Mouse (Mus musculus): Measurements from ENCODE around the gene Angel2. TPM values are rescaled to one million over a fixed set of nuclear protein-coding genes. Genes with fewer than 3 reads are reported as not detected.

The Angel2 gene
- polyA plus RNA-seq, 1 experiment from 2014 or later, result 37.5 TPM

DNA sequence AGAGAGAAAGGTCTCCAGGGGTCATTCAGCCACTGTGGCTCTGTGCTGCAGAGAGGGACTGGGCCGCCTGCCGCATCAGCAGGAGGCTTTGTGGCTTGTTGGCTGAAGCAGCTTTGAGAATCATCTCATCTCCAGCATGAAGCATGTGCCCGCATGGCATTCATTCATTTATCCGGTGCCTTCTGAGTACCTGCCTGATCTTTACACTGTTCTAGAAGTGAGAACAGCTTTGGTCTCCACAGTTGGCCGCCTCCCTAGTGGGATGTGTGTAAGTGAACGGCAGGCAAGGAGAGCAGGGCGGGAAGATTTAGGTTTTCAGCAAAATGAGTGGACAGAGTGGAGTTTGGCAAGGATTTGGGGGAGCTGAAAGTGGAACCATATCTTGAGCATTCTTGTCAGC is 14.9 kb downstream of the Angel2 start:
- no peak overlapping the region for H3K4me3 ChIP-seq (replicated peaks)
- peaks cover 34% of the 10 kb centered on the region for H3K36me3 ChIP-seq
- H3K27ac ChIP-seq, result no peak overlapping the region
- no peaks in the 10 kb centered on the region for H3K9me3 ChIP-seq
- 92% methylated on average over 7 of the region's 7 CpGs for WGBS
- no peak for ATAC-seq (ENCODE audit: insufficient read depth, low FRiP score, low read depth)
- no peaks in the 10 kb centered on the region for H3K27me3 ChIP-seq (replicated peaks)
- no peak overlapping the region for H3K9ac ChIP-seq
- no peak overlapping the region for H3K4me2 ChIP-seq
- H3K4me1 ChIP-seq, result no peaks in the 10 kb centered on the region

GRCm38 (mm10) chr1:190944109-190944760 is 19.3 kb downstream of the Angel2 start:
- Histone ChIP-seq H3K27ac (no peak overlapping the region), H3K36me3 (peaks cover 36% of the 10 kb centered on the region)
- 51% methylated on average over 6 of the region's 6 CpGs for WGBS

DNA sequence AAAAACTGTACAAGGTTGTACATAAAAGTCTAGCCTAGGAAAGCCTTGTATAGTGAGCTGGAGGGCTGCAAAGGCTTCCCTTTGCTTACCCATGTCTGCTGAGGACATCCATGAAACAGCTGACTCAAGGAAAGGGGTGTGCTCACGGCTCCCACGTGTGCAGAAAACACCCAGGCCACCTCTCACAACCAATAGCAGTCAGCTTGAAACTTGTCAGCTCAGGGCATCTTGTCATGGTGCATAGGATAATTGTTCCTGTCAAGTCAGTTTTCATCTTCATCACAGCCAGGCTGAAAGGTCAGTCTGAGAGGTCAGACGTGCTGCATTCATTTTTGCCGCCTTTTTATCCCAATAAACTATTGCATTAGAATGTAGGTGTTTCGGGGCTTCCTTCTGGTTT is 23.1 kb downstream of the Angel2 start:
- no peak overlapping the region for H3K4me2 ChIP-seq

More at GRCm38 (mm10) chr1:190944109-190944760, 19.3 kb downstream of the Angel2 start:
- no peak overlapping the region for H3K9ac ChIP-seq
- H3K9me3 ChIP-seq, result no peaks in the 10 kb centered on the region
- H3K4me1 ChIP-seq, result no peaks in the 10 kb centered on the region
- no peak overlapping the region for H3K4me3 ChIP-seq (replicated peaks)
- no peak overlapping the region for H3K4me2 ChIP-seq
- ATAC-seq (ENCODE audit: insufficient read depth, low FRiP score, low read depth), result peak; percentile 78; the same call in 1 of the 2 replicates
- H3K27me3 ChIP-seq (replicated peaks), result no peaks in the 10 kb centered on the region

DNA sequence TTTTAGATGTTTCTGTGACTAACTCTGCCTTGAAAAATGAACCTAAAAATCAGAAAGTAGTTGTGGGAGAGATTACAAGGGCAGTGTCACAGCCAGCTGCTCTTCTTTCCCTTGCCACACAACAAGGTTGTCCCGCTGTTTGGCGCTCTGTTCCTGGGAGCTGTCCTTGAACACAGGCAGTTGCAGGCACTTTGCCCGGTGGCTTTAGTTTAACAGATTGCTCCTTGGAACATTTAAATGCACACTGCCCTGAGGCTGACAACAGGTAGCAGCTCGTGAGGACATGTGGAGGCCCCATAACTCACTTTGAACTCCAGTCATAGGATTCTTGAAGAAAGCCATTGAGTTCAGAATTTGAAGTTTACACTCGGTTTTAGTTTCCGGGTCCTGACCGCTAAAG is 23.5 kb downstream of the Angel2 start:
- Histone ChIP-seq H3K4me1 (no peaks in the 10 kb centered on the region), H3K27me3 (replicated peaks) (no peaks in the 10 kb centered on the region), H3K9ac (no peak overlapping the region), H3K4me2 (no peak overlapping the region), H3K9me3 (no peaks in the 10 kb centered on the region), H3K4me3 (replicated peaks) (no peak overlapping the region), H3K36me3 (peaks cover 24% of the 10 kb centered on the region; the same call in 1 of the 2 replicates), H3K27ac (no peak overlapping the region)
- no peak for ATAC-seq (ENCODE audit: insufficient read depth, low FRiP score, low read depth)
- 82% methylated on average over 7 of the region's 7 CpGs for WGBS

More for the DNA sequence above, 23.1 kb downstream of the Angel2 start:
- Histone ChIP-seq H3K4me3 (replicated peaks) (no peak overlapping the region), H3K4me1 (no peaks in the 10 kb centered on the region), H3K9me3 (no peaks in the 10 kb centered on the region), H3K27me3 (replicated peaks) (no peaks in the 10 kb centered on the region), H3K36me3 (peaks cover 29% of the 10 kb centered on the region; the same call in 1 of the 2 replicates), H3K27ac (no peak overlapping the region), H3K9ac (no peak overlapping the region)
- ATAC-seq (ENCODE audit: insufficient read depth, low FRiP score, low read depth), result no peak
- WGBS, result 80% methylated on average over 5 of the region's 5 CpGs

DNA sequence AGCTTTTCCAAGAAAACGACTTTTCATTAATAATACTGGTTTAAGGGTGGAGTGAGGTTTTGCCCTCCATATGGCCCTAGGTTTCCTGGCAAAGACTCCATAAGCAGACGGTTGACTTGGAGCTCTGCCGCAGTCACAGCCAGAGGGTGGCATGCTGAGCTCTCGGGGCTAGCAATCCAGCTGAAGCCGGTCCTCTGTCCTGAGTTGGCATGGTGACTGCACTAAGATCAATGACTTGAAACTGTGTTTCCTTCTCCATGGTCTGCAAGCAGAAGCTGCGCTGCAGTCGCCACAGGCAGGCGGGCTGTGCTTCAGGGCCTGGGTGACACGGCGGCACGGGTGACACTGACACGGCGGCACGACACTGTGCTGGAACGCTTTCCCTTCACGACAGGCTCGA is 23.9 kb downstream of the Angel2 start:
- 87% methylated on average over 17 of the region's 17 CpGs for WGBS
- Histone ChIP-seq H3K4me2 (no peak overlapping the region), H3K4me1 (no peaks in the 10 kb centered on the region), H3K27me3 (replicated peaks) (no peaks in the 10 kb centered on the region), H3K4me3 (replicated peaks) (no peak overlapping the region), H3K9ac (no peak overlapping the region), H3K27ac (no peak overlapping the region), H3K9me3 (no peaks in the 10 kb centered on the region), H3K36me3 (peaks cover 20% of the 10 kb centered on the region; the same call in 1 of the 2 replicates)
- no peak for ATAC-seq (ENCODE audit: insufficient read depth, low FRiP score, low read depth)

DNA sequence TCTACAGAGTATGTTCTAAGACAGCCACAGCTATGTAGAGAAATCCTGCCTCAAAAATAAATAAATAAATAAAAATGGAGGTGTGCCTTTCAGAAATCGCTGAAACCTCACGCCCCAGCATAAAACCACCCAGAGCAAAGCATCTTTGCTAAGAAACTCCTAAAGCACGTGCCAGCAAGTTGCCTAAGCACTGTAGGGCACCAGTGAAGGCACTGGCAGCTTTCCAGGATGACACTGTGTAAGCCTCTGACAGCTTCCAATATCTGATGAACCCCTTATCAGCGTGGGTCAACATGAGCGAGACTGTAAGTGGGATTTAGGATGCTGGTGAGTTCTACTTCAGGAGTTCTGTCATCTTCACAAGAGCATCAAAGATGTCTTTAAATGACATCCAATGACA is 26.1 kb downstream of the Angel2 start:
- Histone ChIP-seq H3K36me3 (peaks cover 16% of the 10 kb centered on the region; the same call in 1 of the 2 replicates), H3K27ac (no peak overlapping the region), H3K4me1 (no peaks in the 10 kb centered on the region), H3K27me3 (replicated peaks) (no peaks in the 10 kb centered on the region), H3K4me3 (replicated peaks) (no peak overlapping the region), H3K4me2 (no peak overlapping the region), H3K9me3 (no peaks in the 10 kb centered on the region), H3K9ac (no peak overlapping the region)
- ATAC-seq (ENCODE audit: insufficient read depth, low FRiP score, low read depth), result no peak
- 83% methylated on average over 5 of the region's 5 CpGs for WGBS

GRCm38 (mm10) chr1:190953009-190953408 is 28.1 kb downstream of the Angel2 start:
- H3K4me2 ChIP-seq, result no peak overlapping the region
- H3K9ac ChIP-seq, result no peak overlapping the region
- H3K36me3 ChIP-seq, result peaks cover 23% of the 10 kb centered on the region
- ATAC-seq (ENCODE audit: insufficient read depth, low FRiP score, low read depth), result no peak
- H3K9me3 ChIP-seq, result no peaks in the 10 kb centered on the region
- no peak overlapping the region for H3K27ac ChIP-seq
- no peaks in the 10 kb centered on the region for H3K4me1 ChIP-seq
- WGBS, result 79% methylated on average over 3 of the region's 3 CpGs
- no peaks in the 10 kb centered on the region for H3K27me3 ChIP-seq (replicated peaks)
- no peak overlapping the region for H3K4me3 ChIP-seq (replicated peaks)

DNA sequence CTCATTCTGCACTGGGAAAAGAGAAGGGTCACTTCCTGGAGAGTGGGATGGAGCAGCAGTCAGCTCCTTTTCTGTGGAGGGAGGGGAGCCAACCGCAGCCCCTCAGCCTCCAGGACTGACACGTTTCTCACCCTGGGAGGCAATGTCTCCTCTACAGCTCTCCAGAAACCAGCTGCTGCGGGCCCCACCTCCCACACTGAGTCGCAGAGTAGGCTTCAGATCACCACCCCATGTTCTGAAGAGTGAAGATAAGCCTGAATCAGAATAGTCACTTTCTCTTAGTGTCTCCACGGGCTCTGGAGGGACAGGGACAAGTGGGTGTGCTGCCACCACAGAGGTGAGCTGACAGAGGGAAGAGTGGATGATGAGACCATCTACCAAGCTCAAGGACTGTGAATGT is 33.9 kb downstream of the Angel2 start:
- 73% methylated on average over 5 of the region's 5 CpGs for WGBS
- no peak overlapping the region for H3K9ac ChIP-seq
- H3K4me1 ChIP-seq, result no peaks in the 10 kb centered on the region

DNA sequence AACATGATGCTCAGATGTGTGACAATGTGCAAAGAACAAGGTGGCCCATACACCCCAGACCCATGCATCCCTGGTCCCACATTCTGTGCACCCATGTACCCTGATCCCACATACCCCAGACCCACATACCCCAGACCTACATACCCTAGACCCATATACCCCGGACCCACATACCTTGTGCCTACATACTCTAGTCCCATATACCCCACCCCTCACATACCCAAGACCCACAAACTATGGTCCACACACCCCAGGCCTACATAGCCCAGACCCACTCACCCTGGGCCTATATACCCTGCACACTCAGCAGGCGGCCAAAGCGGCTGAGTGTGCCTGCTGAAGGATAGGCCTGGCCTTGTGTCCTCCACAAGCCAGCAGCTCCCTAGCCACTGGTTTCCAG is 37.8 kb downstream of the Angel2 start:
- Histone ChIP-seq H3K27ac (no peak overlapping the region), H3K4me2 (no peak overlapping the region)
- WGBS, result 91% methylated on average over 3 of the region's 3 CpGs

More for the DNA sequence above, 33.9 kb downstream of the Angel2 start:
- H3K27ac ChIP-seq, result no peak overlapping the region
- H3K9me3 ChIP-seq, result no peaks in the 10 kb centered on the region
- peaks cover 11% of the 10 kb centered on the region for H3K36me3 ChIP-seq
- H3K4me2 ChIP-seq, result no peak overlapping the region
- H3K27me3 ChIP-seq (replicated peaks), result no peaks in the 10 kb centered on the region
- ATAC-seq (ENCODE audit: insufficient read depth, low FRiP score, low read depth), result no peak
- no peak overlapping the region for H3K4me3 ChIP-seq (replicated peaks)

GRCm38 (mm10) chr1:190964992-190965780 is 40.3 kb downstream of the Angel2 start:
- Histone ChIP-seq H3K9me3 (no peaks in the 10 kb centered on the region), H3K27me3 (replicated peaks) (no peaks in the 10 kb centered on the region), H3K27ac (no peak overlapping the region), H3K4me2 (no peak overlapping the region), H3K4me1 (no peaks in the 10 kb centered on the region), H3K4me3 (replicated peaks) (no peak overlapping the region), H3K36me3 (0 out of 2 replicates have a peak, but pooled peaks cover 7% of the 10 kb centered on the region), H3K9ac (no peak overlapping the region)
- WGBS, result 65% methylated on average over 15 of the region's 15 CpGs
- ATAC-seq (ENCODE audit: insufficient read depth, low FRiP score, low read depth), result no peak

More for the DNA sequence above, 37.8 kb downstream of the Angel2 start:
- H3K36me3 ChIP-seq, result peaks cover 6% of the 10 kb centered on the region; the same call in 1 of the 2 replicates
- H3K4me1 ChIP-seq, result no peaks in the 10 kb centered on the region
- no peak for ATAC-seq (ENCODE audit: insufficient read depth, low FRiP score, low read depth)
- no peaks in the 10 kb centered on the region for H3K9me3 ChIP-seq
- no peak overlapping the region for H3K9ac ChIP-seq
- no peaks in the 10 kb centered on the region for H3K27me3 ChIP-seq (replicated peaks)
- no peak overlapping the region for H3K4me3 ChIP-seq (replicated peaks)

GRCm38 (mm10) chr1:190968010-190968409 is 43.1 kb downstream of the Angel2 start:
- no peak overlapping the region for H3K9ac ChIP-seq
- no peaks in the 10 kb centered on the region for H3K27me3 ChIP-seq (replicated peaks)
- 0 out of 2 replicates have a peak, but pooled peaks cover 5% of the 10 kb centered on the region for H3K4me1 ChIP-seq
- ATAC-seq (ENCODE audit: insufficient read depth, low FRiP score, low read depth), result no peak
- no peak overlapping the region for H3K27ac ChIP-seq
- no peak overlapping the region for H3K4me2 ChIP-seq
- 0 out of 2 replicates have a peak, but pooled peaks cover 7% of the 10 kb centered on the region for H3K36me3 ChIP-seq
- no peaks in the 10 kb centered on the region for H3K9me3 ChIP-seq
- no peak overlapping the region for H3K4me3 ChIP-seq (replicated peaks)
- 86% methylated on average over 7 of the region's 7 CpGs for WGBS
